Mouse (Mus musculus): Measurements from ENCODE around the gene Chchd5.

GRCm38 (mm10) chr2:129174474-129174873 lies 45.0 kb downstream of the Chchd5 start:
- TF ChIP-seq CTCF (conservative IDR thresholded peaks at IDR 0.05; ENCODE audit: low read length) (no peak; the same call in 1 of the 2 replicates), NANOG (IDR thresholded peaks at IDR 0.05; ENCODE audit: borderline replicate concordance, low read length) (no peak), POU5F1 (IDR thresholded peaks at IDR 0.05; ENCODE audit: borderline replicate concordance, low read length) (no peak)
